Mouse (Mus musculus) brain, embryonic 14.5 days (tissue): ENCODE data around the gene Cstf2t. TPM values are rescaled to one million over a fixed set of nuclear protein-coding genes. Genes with fewer than 3 reads are reported as not detected.

Source experiments
- DNase-seq: peaks from one replicate; pipeline ENCODE4 v3.0.0-alpha.2; 2011; ENCODE audit warnings: low read depth
- CTCF ChIP-seq: fragments of 200-500 bp; IDR thresholded peaks from 2 replicates; pipeline ENCODE4 v1.5.1; 2012; ENCODE audit warnings: inconsistent platforms, mild to moderate bottlenecking, moderate library complexity, borderline replicate concordance; ENCODE audit not compliant: insufficient read depth, insufficient read length; ENCODE audit errors: extremely low read depth
- POLR2A ChIP-seq: fragments of 200-500 bp; IDR thresholded peaks from 2 replicates; pipeline ENCODE4 v1.6.1; 2012; ENCODE audit warnings: mild to moderate bottlenecking, inconsistent platforms, borderline replicate concordance; ENCODE audit not compliant: poor library complexity, insufficient read depth, insufficient read length, severe bottlenecking; ENCODE audit errors: extremely low read depth
- polyA plus RNA-seq: library from polyadenylated mRNA; depleted of rRNA; stranded (reverse); fragments of >200 nt; gene quantifications from 2 replicates; pipeline ENCODE4 v1.2.3, GENCODE M21; 2012; rRNA removed

Gene Cstf2t
- polyA plus RNA-seq = 36.7 and 46.7 TPM in 2 replicates

DNA sequence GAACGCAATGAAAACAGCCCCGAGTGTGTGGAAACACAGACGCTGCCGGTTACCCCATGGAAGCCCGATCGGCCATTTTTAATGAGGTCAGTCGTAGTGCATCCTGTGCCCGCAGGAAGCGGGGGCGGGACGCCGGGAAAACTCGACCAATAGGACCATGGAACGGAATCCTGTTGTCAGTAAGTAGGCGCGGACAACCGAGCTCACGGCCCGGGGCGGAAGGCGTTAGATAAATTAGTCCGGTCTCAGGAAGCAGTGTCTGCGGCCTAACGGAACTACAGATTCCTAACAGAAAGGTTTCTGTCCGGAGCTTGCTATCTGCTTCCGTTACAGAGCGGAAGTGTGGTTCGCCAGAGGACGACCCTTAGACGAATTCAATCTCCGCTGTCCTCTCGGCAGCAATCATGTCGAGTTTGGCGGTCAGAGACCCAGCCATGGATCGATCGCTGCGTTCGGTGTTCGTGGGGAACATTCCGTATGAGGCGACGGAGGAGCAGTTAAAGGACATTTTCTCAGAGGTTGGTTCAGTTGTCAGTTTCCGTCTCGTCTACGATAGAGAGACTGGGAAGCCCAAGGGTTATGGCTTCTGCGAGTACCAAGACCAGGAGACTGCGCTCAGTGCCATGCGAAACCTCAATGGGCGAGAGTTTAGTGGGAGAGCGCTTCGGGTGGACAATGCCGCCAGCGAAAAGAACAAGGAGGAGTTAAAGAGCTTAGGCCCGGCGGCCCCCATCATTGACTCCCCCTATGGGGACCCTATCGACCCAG, at the start of gene Cstf2t:
Cstf2t (plus strand) TSS at position 176 of the 768 bp plus-strand sequence.
- TF ChIP-seq POLR2A = peak; percentile 57; the same call in 1 of the 2 replicates
- no peak for TF ChIP-seq CTCF
- DNase-seq = peak; percentile 100

DNA sequence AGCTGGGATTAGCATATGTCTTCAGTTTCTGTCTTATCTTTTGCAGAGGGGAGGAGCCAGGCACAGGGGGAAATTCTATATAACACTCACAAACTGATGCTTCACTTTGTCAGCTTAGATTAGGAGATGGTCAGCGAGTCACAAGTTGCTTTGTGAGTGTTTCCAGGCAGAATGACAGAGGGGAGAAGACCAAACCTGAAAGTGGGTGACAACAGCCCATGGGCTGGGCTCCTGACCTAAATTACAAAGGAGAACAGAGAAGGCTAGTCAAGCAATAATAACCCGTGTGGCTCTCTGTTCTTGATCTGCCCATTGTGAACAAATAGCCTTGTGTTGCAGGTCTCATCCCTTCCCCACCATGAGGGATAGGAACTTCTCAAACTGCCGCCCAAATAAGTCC, 43.7 kb upstream of the Cstf2t start:
- TF ChIP-seq POLR2A (no peak), CTCF (no peak)
- no peak for DNase-seq

DNA sequence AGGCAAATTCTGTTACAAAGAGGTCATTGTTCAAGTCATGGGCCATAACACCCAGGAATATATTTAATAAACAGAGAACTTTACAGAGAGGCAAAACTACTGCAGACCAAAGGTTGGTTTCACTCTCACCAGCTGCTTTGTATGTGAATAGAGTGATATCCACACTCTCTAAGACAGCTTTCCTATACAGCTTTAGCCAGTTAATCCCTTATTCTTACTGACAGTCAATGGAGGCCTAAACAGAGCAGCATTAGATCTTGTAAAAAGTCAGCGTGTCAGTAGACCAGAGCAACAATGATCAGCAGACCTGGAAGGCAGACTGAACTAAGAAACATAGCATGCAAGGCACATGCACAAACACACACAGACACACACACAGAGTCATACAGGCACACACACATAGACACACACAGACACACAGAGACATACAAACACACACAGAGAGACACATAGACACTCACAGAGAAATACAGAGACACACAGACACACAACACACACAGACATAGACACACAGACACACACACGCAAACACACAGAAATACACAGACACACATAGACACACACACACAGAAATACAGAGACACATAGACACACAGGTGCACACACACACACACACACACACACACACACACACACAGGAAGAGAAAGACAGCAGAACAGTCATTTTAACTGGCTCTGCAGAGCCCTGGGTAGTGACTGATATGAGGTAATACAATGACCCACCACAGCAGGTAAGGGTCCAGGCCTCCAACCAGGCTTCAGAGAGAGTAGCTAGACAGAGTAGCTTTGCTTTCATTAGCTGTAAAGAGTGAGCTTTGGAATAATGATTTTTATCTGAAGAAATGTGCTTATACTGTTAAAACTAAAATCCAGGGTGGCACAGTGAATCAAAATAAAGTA, 41.4 kb upstream of the Cstf2t start:
- no peak for DNase-seq

DNA sequence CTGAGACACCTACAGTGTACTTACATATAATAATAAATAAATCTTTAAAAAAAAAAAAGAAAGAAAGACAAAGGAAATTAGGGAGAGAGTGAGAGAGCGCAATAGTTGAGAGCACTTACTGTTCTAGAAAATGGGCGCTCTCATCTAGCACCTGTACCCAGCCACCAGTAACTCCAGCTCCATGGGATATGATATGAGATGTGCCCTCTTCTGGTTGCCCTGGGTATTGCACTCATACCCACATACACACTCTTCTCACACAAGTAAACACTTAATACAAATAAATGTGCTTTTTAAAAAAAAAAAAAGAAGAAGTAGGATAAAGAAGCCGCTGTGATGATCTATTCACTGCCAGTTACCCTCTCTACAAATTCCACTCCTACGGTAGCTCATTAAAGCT, 36.0 kb upstream of the Cstf2t start:
- TF ChIP-seq CTCF = no peak
- no peak for TF ChIP-seq POLR2A
- no peak for DNase-seq

More for the DNA sequence above, 41.4 kb upstream of the Cstf2t start:
- no peak for TF ChIP-seq CTCF
- no peak for TF ChIP-seq POLR2A

DNA sequence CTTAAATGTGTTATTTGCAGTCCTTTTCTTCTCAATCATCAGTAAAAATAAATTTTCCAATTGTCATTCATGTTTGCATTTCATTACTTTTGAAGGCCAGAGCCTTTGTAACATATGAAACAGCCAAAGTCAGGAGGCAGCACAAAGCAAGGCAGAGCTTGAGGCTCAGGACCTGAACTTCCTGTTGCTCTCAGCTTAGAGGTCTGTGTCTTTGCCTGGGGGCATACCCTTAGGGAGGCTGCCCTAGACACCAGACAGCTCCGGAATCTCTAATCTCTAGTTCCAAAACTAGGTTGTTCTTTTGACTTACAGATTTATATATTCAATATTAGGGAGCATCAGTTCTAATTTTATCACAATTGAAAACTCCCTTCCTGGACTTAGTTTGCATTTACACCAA, 17.9 kb upstream of the Cstf2t start:
- no peak for DNase-seq
- TF ChIP-seq CTCF (no peak), POLR2A (no peak)

DNA sequence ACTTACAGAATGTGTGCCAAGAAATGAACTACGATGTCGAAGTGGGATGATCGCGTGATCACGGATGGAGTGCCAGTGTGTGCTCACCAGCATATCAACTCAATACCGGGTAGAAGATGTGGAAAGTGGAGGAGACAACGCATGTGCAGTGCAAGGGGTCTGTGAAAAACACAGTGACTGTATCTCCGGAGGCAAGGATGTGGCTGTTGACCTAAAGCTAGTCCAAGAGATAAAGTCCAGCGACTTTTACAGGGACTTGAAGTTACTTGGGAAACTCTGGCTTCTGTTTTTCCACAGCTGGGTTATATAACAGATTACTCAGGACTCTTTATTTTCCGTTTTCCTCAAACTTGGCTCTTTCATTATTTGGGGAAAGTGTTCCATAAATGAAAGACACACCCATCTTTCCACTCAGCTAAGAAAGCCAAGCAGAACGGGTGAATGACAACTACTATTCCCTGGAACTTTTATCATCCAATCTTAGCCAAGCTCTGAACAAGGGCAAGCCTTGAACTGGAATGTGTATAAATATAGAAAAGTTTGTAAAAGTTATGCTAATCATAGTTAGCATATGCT, 17.3 kb upstream of the Cstf2t start:
- DNase-seq = no peak
- TF ChIP-seq POLR2A = no peak
- no peak for TF ChIP-seq CTCF

DNA sequence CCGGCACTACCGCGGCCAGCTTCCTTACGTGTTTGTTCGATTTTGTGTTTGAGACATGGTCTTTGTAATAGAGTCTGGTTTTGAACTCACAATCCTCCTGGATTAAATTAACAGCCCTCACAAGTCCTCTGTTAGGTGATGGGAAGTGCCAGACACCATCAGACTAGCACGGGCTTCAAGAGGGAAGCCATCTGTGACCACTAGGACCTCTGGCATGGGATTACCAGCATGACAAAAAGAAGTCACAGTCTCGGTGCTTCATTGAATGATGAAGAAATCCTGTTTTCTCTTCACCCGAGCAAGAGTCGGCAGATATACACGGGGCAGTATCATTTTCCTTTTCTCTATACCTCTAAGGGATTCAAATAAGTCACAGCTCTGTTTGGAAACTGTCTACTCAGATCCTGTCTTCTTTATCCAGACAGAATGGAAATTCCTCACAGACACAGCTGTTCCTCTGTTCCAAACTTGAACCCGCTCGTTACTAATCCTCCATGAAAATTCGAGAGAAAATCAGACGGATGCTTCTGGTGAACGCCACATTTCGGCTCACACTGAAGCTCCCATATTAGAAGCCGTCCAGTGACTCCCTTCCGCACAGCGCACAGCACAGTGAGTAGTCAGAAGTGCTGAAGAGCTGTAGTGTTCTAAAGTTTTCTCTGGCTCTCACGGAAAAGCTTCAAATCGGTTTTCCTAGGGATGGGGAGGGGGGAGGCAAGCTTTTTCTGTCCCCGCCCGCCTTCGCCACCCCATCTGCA, 8.5 kb upstream of the Cstf2t start:
- TF ChIP-seq CTCF = no peak
- no peak for TF ChIP-seq POLR2A

DNA sequence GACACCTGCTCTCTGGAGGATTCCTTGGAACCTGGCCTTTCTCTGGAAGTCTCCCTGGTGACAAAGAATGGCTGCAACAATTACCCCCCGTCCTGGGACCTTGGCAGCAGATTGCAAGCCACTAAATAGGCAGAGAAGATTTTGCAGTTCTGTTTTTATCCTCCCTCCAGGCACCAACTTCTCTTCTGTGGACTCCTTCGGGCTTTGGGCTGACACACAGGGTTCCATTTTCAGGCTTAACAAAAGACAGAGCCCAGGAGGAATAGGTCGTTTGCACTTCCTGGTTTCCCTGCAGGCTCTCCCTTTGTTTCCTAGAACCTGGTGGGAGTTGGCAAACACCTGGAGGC, 7.9 kb upstream of the Cstf2t start:
- TF ChIP-seq POLR2A (no peak), CTCF (no peak)
- DNase-seq = peak; percentile 59

More for the DNA sequence above, 8.5 kb upstream of the Cstf2t start:
- DNase-seq = peak; percentile 64

DNA sequence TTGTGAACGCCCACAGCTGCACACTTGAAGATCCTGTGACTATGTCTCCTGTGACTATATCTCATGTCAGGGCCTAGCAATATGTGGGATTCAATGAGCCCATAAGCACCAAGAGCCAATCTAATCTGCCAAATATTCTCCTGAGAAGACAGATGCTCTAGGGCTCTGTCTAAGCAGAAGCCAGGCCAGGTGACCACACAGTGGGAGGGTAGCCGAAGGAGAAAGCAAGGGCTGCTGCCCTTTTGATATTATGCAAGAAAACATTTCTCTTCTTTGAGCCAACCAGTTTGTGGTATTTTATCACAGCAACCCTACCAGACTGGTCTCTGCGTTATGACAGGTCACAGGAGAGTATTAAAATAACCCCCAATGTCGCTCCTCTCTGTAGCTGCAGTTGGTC, 6.5 kb upstream of the Cstf2t start:
- DNase-seq = no peak
- no peak for TF ChIP-seq POLR2A
- TF ChIP-seq CTCF = no peak

DNA sequence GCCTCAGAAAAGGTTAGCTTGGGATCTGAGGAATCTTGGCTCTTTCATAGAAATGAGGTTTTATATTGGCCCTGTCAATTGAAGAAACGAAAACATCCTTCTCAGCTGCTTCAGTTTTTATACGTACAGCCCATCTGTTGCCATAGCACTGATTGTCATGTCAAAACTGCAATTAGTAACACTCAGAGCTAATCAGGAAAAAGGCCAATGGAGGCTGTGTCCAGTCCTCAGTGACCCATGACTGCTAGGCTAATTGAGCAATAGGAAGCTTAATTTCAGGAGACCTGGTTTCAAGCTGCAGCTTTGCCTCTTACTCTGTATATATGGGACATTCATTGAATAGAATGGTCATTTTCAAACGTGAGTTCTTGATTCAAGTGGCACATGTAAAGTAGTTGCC, 4.4 kb upstream of the Cstf2t start:
- TF ChIP-seq POLR2A (no peak), CTCF (no peak)
- peak; percentile 34 for DNase-seq
